In genomic region chr3:129969432-129970395, GRCm38 (mm10) we compare ENCODE assay signal across 8 mouse cellular contexts. TPM values are rescaled to one million over a fixed set of nuclear protein-coding genes. Genes with fewer than 3 reads are reported as not detected.
DNase-seq lines count a peak whose midpoint lies in the region; ATAC-seq lines count a peak whose summit lies in the region.

Gene Mcub (minus strand): TSS chr3:129970206.

- DNase-seq in CD4-positive, CD25-positive, alpha-beta regulatory T cell, adult 2 months (ENCODE audit: low read depth, low spot score) = peak; percentile 85
- DNase-seq in adrenal gland, adult 8-10 months = peak; percentile 21
- peak; percentile 55 for DNase-seq in splenic B cell, adult 2 months (ENCODE audit: low read depth, low spot score)
- DNase-seq in layer of hippocampus, postnatal 36 days = no peak

- H3K4me1 ChIP-seq in forebrain, embryonic 12.5 days = peaks cover 26% of the 10 kb centered on the region
- peaks cover 21% of the 10 kb centered on the region for H3K4me1 ChIP-seq in limb, embryonic 13.5 days
- H3K4me1 ChIP-seq in midbrain, embryonic 13.5 days (replicated peaks) = peaks cover 21% of the 10 kb centered on the region

- peak within 1 kb of the TSS; percentile 81 for H3K27ac ChIP-seq in forebrain, embryonic 12.5 days
- peak within 1 kb of the TSS; percentile 44 for H3K27ac ChIP-seq in limb, embryonic 13.5 days
- peak within 1 kb of the TSS; percentile 20; the same call in 1 of the 2 replicates for H3K27ac ChIP-seq in midbrain, embryonic 13.5 days

- no peaks in the 10 kb centered on the region for H3K9me3 ChIP-seq in forebrain, embryonic 12.5 days
- H3K9me3 ChIP-seq in limb, embryonic 13.5 days = no peaks in the 10 kb centered on the region
- H3K9me3 ChIP-seq in midbrain, embryonic 13.5 days = no peaks in the 10 kb centered on the region

- H3K4me3 ChIP-seq in forebrain, embryonic 12.5 days (replicated peaks) = peak within 1 kb of the TSS; percentile 60
- H3K4me3 ChIP-seq in limb, embryonic 13.5 days = peak within 1 kb of the TSS; percentile 69
- peak within 1 kb of the TSS; percentile 62 for H3K4me3 ChIP-seq in midbrain, embryonic 13.5 days (replicated peaks)

- H3K36me3 ChIP-seq in forebrain, embryonic 12.5 days (replicated peaks) = no peaks in the 10 kb centered on the region
- H3K36me3 ChIP-seq in limb, embryonic 13.5 days = no peaks in the 10 kb centered on the region
- H3K36me3 ChIP-seq in midbrain, embryonic 13.5 days = no peaks in the 10 kb centered on the region
- H3K36me3 ChIP-seq in splenic B cell, adult 2 months (ENCODE audit: control insufficient read depth, insufficient read depth, low read length, poor library complexity, severe bottlenecking) = no peaks in the 10 kb centered on the region

- peak within 1 kb of the TSS; percentile 65 for H3K9ac ChIP-seq in forebrain, embryonic 12.5 days
- peak within 1 kb of the TSS; percentile 72 for H3K9ac ChIP-seq in limb, embryonic 13.5 days
- H3K9ac ChIP-seq in midbrain, embryonic 13.5 days (replicated peaks) = peak within 1 kb of the TSS; percentile 73

- peaks cover 32% of the 10 kb centered on the region for H3K27me3 ChIP-seq in forebrain, embryonic 12.5 days
- H3K27me3 ChIP-seq in limb, embryonic 13.5 days = peaks cover 16% of the 10 kb centered on the region
- H3K27me3 ChIP-seq in midbrain, embryonic 13.5 days = peaks cover 23% of the 10 kb centered on the region
- H3K27me3 ChIP-seq in splenic B cell, adult 2 months (ENCODE audit: control insufficient read depth, insufficient read depth, low read length, poor library complexity, severe bottlenecking) = no peaks in the 10 kb centered on the region; the same call in 1 of the 2 replicates

- peak within 1 kb of the TSS; percentile 98 for H3K4me2 ChIP-seq in forebrain, embryonic 12.5 days
- peak within 1 kb of the TSS; percentile 99 for H3K4me2 ChIP-seq in limb, embryonic 13.5 days (replicated peaks)
- peak within 1 kb of the TSS; percentile 99 for H3K4me2 ChIP-seq in midbrain, embryonic 13.5 days (replicated peaks)

- WGBS in forebrain, embryonic 12.5 days = under 1% methylated on average over 63 of the region's 63 CpGs
- under 1% methylated on average over 63 of the region's 63 CpGs for WGBS in limb, embryonic 13.5 days
- WGBS in midbrain, embryonic 13.5 days = under 1% methylated on average over 55 of the region's 63 CpGs

- peak; percentile 60 for ATAC-seq in forebrain, embryonic 12.5 days (ENCODE audit: low FRiP score)
- peak; percentile 71 to 74 for ATAC-seq in hematopoietic stem cell, adult 5-6 weeks (replicated peaks in 1 of 2; ENCODE audit: insufficient read depth in 1 of 2, low FRiP score in 2 of 2, low TSS enrichment in 1 of 2, low read depth in 1 of 2, poor library complexity in 2 of 2, severe bottlenecking in 2 of 2)
- ATAC-seq in limb, embryonic 13.5 days (ENCODE audit: low FRiP score, low read depth) = peak; percentile 60
- peak; percentile 76 for ATAC-seq in midbrain, embryonic 13.5 days

RNA-seq across cellular contexts. Expression of gene Mcub, which starts in this region (rescaled TPM):
- 10 to 100 TPM; 10.2 to 20.6 (median 11.2) TPM for total RNA-seq in adrenal gland, adult 8-10 months (2022)
- 3.3 and 5.3 TPM in 2 replicates for polyA plus RNA-seq in forebrain, embryonic 12.5 days (2016; fragmentation: Nextera tagmentation; extraction: Ambion mirVana)
- 1.7 and 3.6 TPM in 2 replicates for total RNA-seq in hematopoietic stem cell, adult 5-6 weeks (2017)
- 6.9 and 8.3 TPM in 2 replicates for polyA plus RNA-seq in limb, embryonic 13.5 days (2015; fragmentation: Nextera tagmentation; extraction: Ambion mirVana)
- polyA plus RNA-seq in midbrain, embryonic 13.5 days (2015; fragmentation: Nextera tagmentation; extraction: Ambion mirVana) = 3.9 TPM in 2 replicates
- 1 to 10 TPM; 3.0 to 3.2 TPM for total RNA-seq in layer of hippocampus, postnatal 36 days (2021)

Comparison
In these comparisons a context has a peak if more than half of its experiments do, and no peak if none do; other contexts are left out.
1. DNase-seq: peak in CD4-positive, CD25-positive, alpha-beta regulatory T cell, adult 2 months (single experiment), adrenal gland, adult 8-10 months (single experiment) and splenic B cell, adult 2 months (single experiment); none in layer of hippocampus, postnatal 36 days (0 of 2).
2. H3K27ac ChIP-seq: peak in every context shown above with its lines; median percentile 81 in forebrain, embryonic 12.5 days; 44 in limb, embryonic 13.5 days; 20 in midbrain, embryonic 13.5 days.
3. Peak in every context shown above with its lines, with median percentiles within 50 percentile points of each other: ATAC-seq, H3K4me2 ChIP-seq, H3K4me3 ChIP-seq and H3K9ac ChIP-seq.